In the genomic region with DNA sequence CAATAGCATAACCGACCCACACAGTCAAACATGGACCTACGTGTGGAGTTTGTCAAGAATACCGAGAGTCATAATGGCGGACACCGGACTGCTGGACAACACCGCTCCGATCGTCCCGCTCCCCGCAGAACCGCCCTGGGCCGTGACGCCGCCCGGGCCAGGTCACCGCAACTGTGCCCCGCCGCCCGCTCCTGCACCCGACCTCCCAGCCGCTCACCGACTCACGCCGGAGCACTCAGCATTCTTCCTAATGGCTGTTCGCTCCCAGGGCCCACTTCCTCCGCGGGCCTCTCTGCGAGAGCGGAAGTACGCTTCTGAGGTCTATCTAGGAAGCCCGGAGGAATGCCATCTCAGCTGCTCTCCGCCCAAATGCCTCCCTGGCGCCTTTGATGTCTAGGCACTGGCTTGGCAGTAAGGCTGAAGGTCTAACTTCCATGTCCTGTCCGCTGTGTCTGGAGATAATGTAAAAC, we compare ENCODE assay signal across 8 mouse cellular contexts. TPM values are rescaled to one million over a fixed set of nuclear protein-coding genes. Genes with fewer than 3 reads are reported as not detected.
DNase-seq lines count a peak whose midpoint lies in the region; ATAC-seq and TF ChIP-seq lines count a peak whose summit lies in the region.

A gene (minus strand): TSS at position 310 of the 470 bp plus-strand sequence.

- TF ChIP-seq CTCF in ES-Bruce4 (IDR thresholded peaks at IDR 0.05; ENCODE audit: low read depth, low read length) = no peak
- TF ChIP-seq CTCF in liver, postnatal 0 days (IDR thresholded peaks at IDR 0.05; ENCODE audit: low read depth) = no peak

- peak within 1 kb of the TSS; percentile 71 for H3K4me2 ChIP-seq in forebrain, embryonic 13.5 days
- H3K4me2 ChIP-seq in liver, postnatal 0 days (ENCODE audit: low read depth, low read length) = peak within 1 kb of the TSS; percentile 71
- peak within 1 kb of the TSS; percentile 65 for H3K4me2 ChIP-seq in neural tube, embryonic 14.5 days (ENCODE audit: low read depth, low read length)

- H3K36me3 ChIP-seq in ES-Bruce4 (ENCODE audit: control insufficient read depth, insufficient read depth, low read length, poor library complexity, severe bottlenecking) = peaks cover 16% of the 10 kb centered on the region
- peaks cover 21% of the 10 kb centered on the region for H3K36me3 ChIP-seq in forebrain, embryonic 13.5 days (ENCODE audit: poor library complexity, severe bottlenecking)
- H3K36me3 ChIP-seq in liver, postnatal 0 days (replicated peaks; ENCODE audit: insufficient read depth, low read length) = peaks cover 20% of the 10 kb centered on the region
- H3K36me3 ChIP-seq in neural tube, embryonic 14.5 days (ENCODE audit: control insufficient read depth, insufficient read depth, low read length) = peaks cover 17% of the 10 kb centered on the region

- ATAC-seq in cerebellum, adult (ENCODE audit: insufficient number of reproducible peaks, low FRiP score, low TSS enrichment) = peak; percentile 99
- ATAC-seq in forebrain, embryonic 13.5 days = peak; percentile 95
- ATAC-seq in liver, postnatal 0 days = peak; percentile 95
- ATAC-seq in neural tube, embryonic 14.5 days (ENCODE audit: low read depth) = peak; percentile 95

- peak; percentile 87 to 88 for DNase-seq in heart, postnatal 10 days
- DNase-seq in large intestine, adult 2 months (ENCODE audit: low read depth, low spot score) = peak; percentile 67
- peak; percentile 84 for DNase-seq in liver, postnatal 0 days
- peak; percentile 76 for DNase-seq in testis, postnatal 10 days (ENCODE audit: low spot score)

- peak within 1 kb of the TSS; percentile 74 for H3K9ac ChIP-seq in ES-Bruce4 (ENCODE audit: low read depth, poor library complexity, severe bottlenecking)
- H3K9ac ChIP-seq in forebrain, embryonic 13.5 days = peak within 1 kb of the TSS; percentile 91
- peak within 1 kb of the TSS; percentile 87 for H3K9ac ChIP-seq in liver, postnatal 0 days (replicated peaks)
- peak within 1 kb of the TSS; percentile 77 for H3K9ac ChIP-seq in neural tube, embryonic 14.5 days (replicated peaks; ENCODE audit: low read depth, low read length)

- peak within 1 kb of the TSS; percentile 78 for H3K4me3 ChIP-seq in ES-Bruce4 (ENCODE audit: low read depth, low read length)
- H3K4me3 ChIP-seq in forebrain, embryonic 13.5 days = peak within 1 kb of the TSS; percentile 91
- H3K4me3 ChIP-seq in liver, postnatal 0 days (ENCODE audit: low read depth, low read length) = peak within 1 kb of the TSS; percentile 82
- H3K4me3 ChIP-seq in neural tube, embryonic 14.5 days (ENCODE audit: low read depth, low read length) = peak within 1 kb of the TSS; percentile 76

- WGBS in forebrain, embryonic 13.5 days = under 1% methylated on average over 30 of the region's 34 CpGs
- WGBS in large intestine, adult 2 months = under 1% methylated on average over 34 of the region's 34 CpGs
- under 1% methylated on average over 34 of the region's 34 CpGs for WGBS in liver, postnatal 0 days (ENCODE audit: insufficient replicate concordance)
- WGBS in neural tube, embryonic 14.5 days = under 1% methylated on average over 34 of the region's 34 CpGs

- H3K4me1 ChIP-seq in ES-Bruce4 (ENCODE audit: control insufficient read depth, insufficient read depth, low read length) = no peaks in the 10 kb centered on the region
- peaks cover 21% of the 10 kb centered on the region for H3K4me1 ChIP-seq in forebrain, embryonic 13.5 days
- peaks cover 12% of the 10 kb centered on the region for H3K4me1 ChIP-seq in liver, postnatal 0 days (ENCODE audit: insufficient read depth)
- H3K4me1 ChIP-seq in neural tube, embryonic 14.5 days (ENCODE audit: control insufficient read depth, insufficient read depth, low read length) = peaks cover 9% of the 10 kb centered on the region

- intact Hi-C loops in heart, postnatal 10 days (cut with DNase I) = loop anchor here (5.0 kb wide), 1 partner anchor 57 kb away; a partner anchor contains a TSS

- no peak for TF ChIP-seq EP300 in ES-Bruce4 (IDR thresholded peaks at IDR 0.05; ENCODE audit: insufficient read depth, low read depth, low read length)
- TF ChIP-seq EP300 in liver, postnatal 0 days (IDR thresholded peaks at IDR 0.05; ENCODE audit: low read depth) = no peak

- peaks cover 24% of the 10 kb centered on the region for H3K9me3 ChIP-seq in ES-Bruce4 (replicated peaks; ENCODE audit: control insufficient read depth, insufficient read depth, low read length, poor library complexity, severe bottlenecking)
- H3K9me3 ChIP-seq in forebrain, embryonic 13.5 days (replicated peaks) = no peaks in the 10 kb centered on the region
- H3K9me3 ChIP-seq in liver, postnatal 0 days (ENCODE audit: low read length) = peaks cover 16% of the 10 kb centered on the region
- H3K9me3 ChIP-seq in neural tube, embryonic 14.5 days (ENCODE audit: control insufficient read depth, low read length) = no peaks in the 10 kb centered on the region

- no peak for TF ChIP-seq POLR2A in ES-Bruce4 (IDR thresholded peaks at IDR 0.05; ENCODE audit: insufficient read depth, low read length)

- H3K27me3 ChIP-seq in ES-Bruce4 (ENCODE audit: control insufficient read depth, insufficient read depth, low read length, poor library complexity, severe bottlenecking) = no peaks in the 10 kb centered on the region
- H3K27me3 ChIP-seq in forebrain, embryonic 13.5 days = 0 out of 2 replicates have a peak, but pooled peaks cover 2% of the 10 kb centered on the region
- H3K27me3 ChIP-seq in liver, postnatal 0 days (ENCODE audit: insufficient read depth, low read length) = no peaks in the 10 kb centered on the region
- no peaks in the 10 kb centered on the region for H3K27me3 ChIP-seq in neural tube, embryonic 14.5 days (ENCODE audit: control insufficient read depth, insufficient read depth, low read length)

- no peak within 1 kb of the TSS for H3K27ac ChIP-seq in ES-Bruce4 (ENCODE audit: insufficient read depth, low read length)
- H3K27ac ChIP-seq in forebrain, embryonic 13.5 days = 0 out of 2 replicates have a peak within 1 kb of the TSS, but pooled peaks have one; percentile 44
- peak within 1 kb of the TSS; percentile 92 for H3K27ac ChIP-seq in liver, postnatal 0 days (ENCODE audit: low read depth)
- peak within 1 kb of the TSS; percentile 70 for H3K27ac ChIP-seq in neural tube, embryonic 14.5 days (ENCODE audit: low read depth, low read length)

RNA-seq across cellular contexts. Expression of the gene that starts here (rescaled TPM):
- polyA plus RNA-seq in ES-Bruce4 (2011; ENCODE audit: insufficient read depth, insufficient read length, low read depth, missing spikeins) = 92.4 and 107 TPM in 2 replicates
- polyA plus RNA-seq in forebrain, embryonic 13.5 days (2015; fragmentation: Nextera tagmentation; extraction: Ambion mirVana) = 80.5 and 95.8 TPM in 2 replicates
- total RNA-seq in heart, postnatal 10 days (2021) = 100 to 1,000 TPM in 1 of 2 experiments, 10 to 100 TPM in 1; 94.5 to 117 TPM
- polyA plus RNA-seq in large intestine, adult 2 months (2012; rRNA removed) = 9.4 and 26.9 TPM in 2 replicates
- polyA plus RNA-seq in liver, postnatal 0 days (2015; fragmentation: Nextera tagmentation; extraction: Ambion mirVana) = 8.5 and 9.4 TPM in 2 replicates
- polyA plus RNA-seq in neural tube, embryonic 14.5 days (2014; fragmentation: Nextera tagmentation; extraction: Ambion mirVana) = 98.4 and 107 TPM in 2 replicates
